In the genomic region with DNA sequence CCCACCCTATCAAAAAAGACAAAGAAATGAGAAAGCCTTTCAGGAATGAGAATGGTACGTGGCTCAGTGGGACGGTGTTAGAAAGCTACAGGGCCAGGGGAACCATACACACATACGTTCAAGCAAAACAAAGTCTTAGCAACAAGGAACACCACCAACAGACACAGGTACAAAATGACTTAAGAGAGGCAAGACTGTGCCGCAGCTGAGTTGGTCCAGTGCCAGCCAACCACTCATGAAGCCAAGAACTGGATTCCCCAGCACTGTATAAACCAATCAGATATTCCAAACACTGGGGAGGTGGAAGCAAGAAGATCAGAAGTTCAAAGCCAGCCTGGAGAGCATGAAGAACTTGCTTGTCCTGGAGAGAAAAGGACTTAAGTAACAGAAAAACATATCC, we compare ENCODE assay signal across 22 mouse cellular contexts. TPM values are rescaled to one million over a fixed set of nuclear protein-coding genes. Genes with fewer than 3 reads are reported as not detected.
DNase-seq lines count a peak whose midpoint lies in the region; ATAC-seq and TF ChIP-seq lines count a peak whose summit lies in the region.
"Had no signal": no experiment of that assay in that cellular context is flagged by ENCODE, and none has a peak within 500 bp of the region (broad histone marks: within the 10 kb centered on the region; RNA-seq: fewer than 3 reads in every experiment).

No protein-coding gene starts in this region.

- DNase-seq in cerebellum, postnatal 10 days, result peak; percentile 48 to 52
- no peak for DNase-seq in cerebellum, adult 9-10 months
- no peak for DNase-seq in liver, embryonic 13.5 days
- no peak for DNase-seq in liver, embryonic 11.5 days (ENCODE audit: low spot score)
- peak; percentile 29 for DNase-seq in MEL (ENCODE audit: low read depth, low spot score)
- DNase-seq in liver, postnatal 0 days, result no peak
- DNase-seq: B cell, adult 2 months; cerebellum, adult 9-11 months; embryo, embryonic 11 days; kidney, adult 8-10 months; layer of hippocampus, postnatal 36 days; midbrain, embryonic 14.5 days; right cerebral cortex, postnatal 25 days; thymus, postnatal 14 days had no signal

- H3K36me3 ChIP-seq in liver, embryonic 13.5 days, result peaks cover 56% of the 10 kb centered on the region
- H3K36me3 ChIP-seq in liver, embryonic 11.5 days (ENCODE audit: control insufficient read depth, insufficient read depth, low read length), result peaks cover 8% of the 10 kb centered on the region
- peaks cover 2 to 69% of the 10 kb centered on the region in 2 experiments; a peak in 2 of 4 replicates for H3K36me3 ChIP-seq in MEL (ENCODE audit: control insufficient read depth in 1 of 2, insufficient read depth in 2 of 2, low read length in 2 of 2)
- H3K36me3 ChIP-seq in liver, postnatal 0 days (replicated peaks; ENCODE audit: insufficient read depth, low read length), result peaks cover 21% of the 10 kb centered on the region
- H3K36me3 ChIP-seq in midbrain, embryonic 13.5 days, result 0 out of 2 replicates have a peak, but pooled peaks cover 5% of the 10 kb centered on the region
- H3K36me3 ChIP-seq: embryonic facial prominence, embryonic 13.5 days; hindbrain, embryonic 15.5 days had no signal

- no peaks in the 10 kb centered on the region for H3K27me3 ChIP-seq in liver, embryonic 13.5 days
- H3K27me3 ChIP-seq in liver, embryonic 11.5 days (replicated peaks; ENCODE audit: control insufficient read depth, insufficient read depth, low read length), result no peaks in the 10 kb centered on the region
- H3K27me3 ChIP-seq in MEL (ENCODE audit: control insufficient read depth in 1 of 2, insufficient read depth in 2 of 2, low read length in 2 of 2), result no peaks in the 10 kb centered on the region
- H3K27me3 ChIP-seq in liver, postnatal 0 days (ENCODE audit: insufficient read depth, low read length), result no peaks in the 10 kb centered on the region
- H3K27me3 ChIP-seq in midbrain, embryonic 13.5 days, result no peaks in the 10 kb centered on the region
- H3K27me3 ChIP-seq: embryonic facial prominence, embryonic 13.5 days; forebrain, embryonic 13.5 days; hindbrain, embryonic 15.5 days; megakaryocyte, embryonic 14.5 days; neural tube, embryonic 12.5 days had no signal

- 0 out of 2 replicates have a peak overlapping the region, but pooled peaks have one; percentile 26 for H3K27ac ChIP-seq in liver, embryonic 13.5 days
- no peak overlapping the region for H3K27ac ChIP-seq in liver, embryonic 11.5 days (ENCODE audit: low read depth, low read length)
- no peak overlapping the region for H3K27ac ChIP-seq in MEL (ENCODE audit: control insufficient read depth, low read depth, low read length)
- H3K27ac ChIP-seq in liver, postnatal 0 days (ENCODE audit: low read depth), result peak overlapping the region; percentile 7; the same call in 1 of the 2 replicates
- H3K27ac ChIP-seq in midbrain, embryonic 13.5 days, result no peak overlapping the region
- H3K27ac ChIP-seq: embryonic facial prominence, embryonic 13.5 days; forebrain, embryonic 13.5 days; hindbrain, embryonic 15.5 days; layer of hippocampus, adult 2 months; neural tube, embryonic 12.5 days had no signal

- H3K4me2 ChIP-seq in liver, embryonic 13.5 days, result no peak overlapping the region
- no peak overlapping the region for H3K4me2 ChIP-seq in liver, embryonic 11.5 days
- H3K4me2 ChIP-seq in liver, postnatal 0 days (ENCODE audit: low read depth, low read length), result no peak overlapping the region
- H3K4me2 ChIP-seq in midbrain, embryonic 13.5 days (replicated peaks), result no peak overlapping the region
- H3K4me2 ChIP-seq: embryonic facial prominence, embryonic 13.5 days; forebrain, embryonic 13.5 days; hindbrain, embryonic 15.5 days; neural tube, embryonic 12.5 days had no signal

- no peak for TF ChIP-seq POLR2A in MEL (IDR thresholded peaks at IDR 0.05; ENCODE audit: control insufficient read depth in 1 of 2, insufficient read depth in 1 of 2, low read depth in 1 of 2, low read length in 2 of 2, poor library complexity in 1 of 2)

- H3K4me1 ChIP-seq in liver, embryonic 13.5 days (replicated peaks), result peaks cover 92% of the 10 kb centered on the region
- peaks cover 72% of the 10 kb centered on the region for H3K4me1 ChIP-seq in liver, embryonic 11.5 days (replicated peaks; ENCODE audit: control insufficient read depth, insufficient read depth, low read length)
- H3K4me1 ChIP-seq in MEL (ENCODE audit: control insufficient read depth in 1 of 2, insufficient read depth in 2 of 2, low read length in 2 of 2), result peaks cover 25 to 58% of the 10 kb centered on the region in 2 experiments
- H3K4me1 ChIP-seq in liver, postnatal 0 days (ENCODE audit: insufficient read depth), result peaks cover 63% of the 10 kb centered on the region
- peaks cover 30% of the 10 kb centered on the region for H3K4me1 ChIP-seq in midbrain, embryonic 13.5 days (replicated peaks)

- no peak for ATAC-seq in liver, embryonic 13.5 days (ENCODE audit: low read depth)
- no peak for ATAC-seq in liver, embryonic 11.5 days (replicated peaks; ENCODE audit: low FRiP score)
- no peak for ATAC-seq in liver, postnatal 0 days
- ATAC-seq in midbrain, embryonic 13.5 days, result no peak
- ATAC-seq: forebrain, embryonic 13.5 days; lung, postnatal 0 days had no signal

- H3K9me3 ChIP-seq in liver, embryonic 13.5 days (replicated peaks), result no peaks in the 10 kb centered on the region
- no peaks in the 10 kb centered on the region for H3K9me3 ChIP-seq in liver, embryonic 11.5 days (ENCODE audit: control insufficient read depth, low read length)
- H3K9me3 ChIP-seq in MEL (replicated peaks; ENCODE audit: insufficient read depth, low read length), result no peaks in the 10 kb centered on the region
- no peaks in the 10 kb centered on the region for H3K9me3 ChIP-seq in liver, postnatal 0 days (ENCODE audit: low read length)
- no peaks in the 10 kb centered on the region for H3K9me3 ChIP-seq in midbrain, embryonic 13.5 days
- H3K9me3 ChIP-seq: embryonic facial prominence, embryonic 13.5 days; forebrain, embryonic 13.5 days; hindbrain, embryonic 15.5 days; megakaryocyte, embryonic 14.5 days; neural tube, embryonic 12.5 days had no signal

- TF ChIP-seq RAD21 in MEL (IDR thresholded peaks at IDR 0.05; ENCODE audit: low read depth, low read length), result no peak

- no peak for TF ChIP-seq EP300 in MEL (IDR thresholded peaks at IDR 0.05; ENCODE audit: low read depth in 1 of 2, low read length in 2 of 2)
- TF ChIP-seq EP300 in liver, postnatal 0 days (IDR thresholded peaks at IDR 0.05; ENCODE audit: low read depth), result no peak

- H3K4me3 ChIP-seq in liver, embryonic 13.5 days (replicated peaks), result no peak overlapping the region
- H3K4me3 ChIP-seq in liver, embryonic 11.5 days (ENCODE audit: low read depth, low read length), result no peak overlapping the region
- no peak overlapping the region for H3K4me3 ChIP-seq in MEL (ENCODE audit: control insufficient read depth in 1 of 2, insufficient read depth in 1 of 2, low read depth in 2 of 2, low read length in 2 of 2)
- no peak overlapping the region for H3K4me3 ChIP-seq in liver, postnatal 0 days (ENCODE audit: low read depth, low read length)
- no peak overlapping the region for H3K4me3 ChIP-seq in midbrain, embryonic 13.5 days (replicated peaks)
- H3K4me3 ChIP-seq: embryonic facial prominence, embryonic 13.5 days; forebrain, embryonic 13.5 days; hindbrain, embryonic 15.5 days; layer of hippocampus, adult 2 months; megakaryocyte, embryonic 14.5 days; neural tube, embryonic 12.5 days had no signal

- peaks cover 93% of the 10 kb centered on the region for H3K79me2 ChIP-seq in MEL (ENCODE audit: control insufficient read depth, insufficient read depth, low read length, poor library complexity)

- WGBS in liver, embryonic 13.5 days (ENCODE audit: insufficient replicate concordance), result 80% methylated on average over 4 of the region's 4 CpGs
- WGBS in liver, embryonic 11.5 days, result 96% methylated on average over 4 of the region's 4 CpGs
- WGBS in liver, postnatal 0 days (ENCODE audit: insufficient replicate concordance), result 79% methylated on average over 4 of the region's 4 CpGs
- WGBS in midbrain, embryonic 13.5 days, result 83% methylated on average over 4 of the region's 4 CpGs

- TF ChIP-seq CTCF in MEL (IDR thresholded peaks at IDR 0.05 in 2 of 3, conservative IDR thresholded peaks at IDR 0.05 in 1 of 3; ENCODE audit: control insufficient read depth in 1 of 3, insufficient read depth in 1 of 3, low read depth in 2 of 3, low read length in 3 of 3, poor library complexity in 1 of 3, severe bottlenecking in 1 of 3), result no peak
- no peak for TF ChIP-seq CTCF in liver, postnatal 0 days (IDR thresholded peaks at IDR 0.05; ENCODE audit: low read depth)

- no peak overlapping the region for H3K9ac ChIP-seq in liver, embryonic 13.5 days
- no peak overlapping the region for H3K9ac ChIP-seq in liver, embryonic 11.5 days (ENCODE audit: low read depth, low read length)
- H3K9ac ChIP-seq in MEL (ENCODE audit: control insufficient read depth, low read depth, low read length, poor library complexity, severe bottlenecking), result no peak overlapping the region
- H3K9ac ChIP-seq in liver, postnatal 0 days (replicated peaks), result no peak overlapping the region
- H3K9ac ChIP-seq in midbrain, embryonic 13.5 days (replicated peaks), result no peak overlapping the region
- H3K9ac ChIP-seq: embryonic facial prominence, embryonic 13.5 days; forebrain, embryonic 13.5 days; hindbrain, embryonic 15.5 days; neural tube, embryonic 12.5 days had no signal

TF ChIP-seq in MEL, 35 proteins besides CTCF, POLR2A, EP300 and RAD21 (continues in another document):
- TF ChIP-seq BHLHE40 (IDR thresholded peaks at IDR 0.05; ENCODE audit: borderline replicate concordance, low read depth, low read length) (no peak), TAL1 (IDR thresholded peaks at IDR 0.05; ENCODE audit: low read length) (no peak), ETS1 (IDR thresholded peaks at IDR 0.05; ENCODE audit: low read depth, low read length) (no peak), MYB (IDR thresholded peaks at IDR 0.05; ENCODE audit: low read depth, low read length) (no peak), ELF1 (IDR thresholded peaks at IDR 0.05; ENCODE audit: low read depth, low read length) (no peak), NELFE (IDR thresholded peaks at IDR 0.05; ENCODE audit: low read depth, low read length) (no peak), SMC3 (IDR thresholded peaks at IDR 0.05; ENCODE audit: low read depth, low read length) (no peak), MYC (IDR thresholded peaks at IDR 0.05; ENCODE audit: low read depth, low read length) (no peak), TBP (IDR thresholded peaks at IDR 0.05; ENCODE audit: low read depth, low read length) (no peak), ZC3H11A (IDR thresholded peaks at IDR 0.05; ENCODE audit: low read depth, low read length) (no peak)

RNA-seq across cellular contexts. Expression of gene Stk24, which starts 5.9 kb away (rescaled TPM):
- polyA plus RNA-seq in liver, embryonic 13.5 days (2015; fragmentation: Nextera tagmentation; extraction: Ambion mirVana), result 30.6 and 36.0 TPM in 2 replicates
- polyA plus RNA-seq in liver, embryonic 11.5 days (2014; fragmentation: Nextera tagmentation; extraction: Ambion mirVana), result 51.3 and 58.2 TPM in 2 replicates
- 60.5 and 62.5 TPM in 2 replicates for total RNA-seq in MEL (2012; rRNA removed)
- polyA plus RNA-seq in MEL (2012; ENCODE audit: insufficient read depth in 1 of 2, insufficient read length in 2 of 2, low read depth in 1 of 2, low replicate concordance in 2 of 2, missing spikeins in 1 of 2), result 10 to 100 TPM in 1 of 2 experiments, not detected in 1; 79.3 TPM
- polyA plus RNA-seq in liver, postnatal 0 days (2015; fragmentation: Nextera tagmentation; extraction: Ambion mirVana), result 19.3 and 20.4 TPM in 2 replicates
- polyA plus RNA-seq in midbrain, embryonic 13.5 days (2015; fragmentation: Nextera tagmentation; extraction: Ambion mirVana), result 20.9 and 21.2 TPM in 2 replicates

Comparison
In these comparisons a context has a peak if more than half of its experiments do, and no peak if none do; other contexts are left out.
1. DNase-seq: peak in cerebellum, postnatal 10 days (2 of 2) and MEL (single experiment); none in cerebellum, adult 9-10 months (single experiment), liver, embryonic 13.5 days (single experiment), liver, embryonic 11.5 days (single experiment) and liver, postnatal 0 days (single experiment).
2. H3K27ac ChIP-seq: peak in liver, embryonic 13.5 days (single experiment) and liver, postnatal 0 days (single experiment); none in liver, embryonic 11.5 days (single experiment), MEL (single experiment) and midbrain, embryonic 13.5 days (single experiment).